Mouse (Mus musculus): ENCODE measurements around the gene Cnbd2.

- TF ChIP-seq POLR2A (IDR thresholded peaks at IDR 0.05; ENCODE audit: low read depth, low read length) (no peak), CTCF (conservative IDR thresholded peaks at IDR 0.05; ENCODE audit: insufficient read depth, insufficient read length, low read depth, low read length) (no peak)
Measured at GRCm38 (mm10) chr2:156324116-156324588, 12.1 kb downstream of the Cnbd2 start.

Measured in kidney, adult 2 months (tissue).